Mouse (Mus musculus): ENCODE measurements at regions not wholly inside any gene's neighbourhood (a gene's known extent, or its start where the extent isn't known, plus 50 kb on each side); places are given as distances from the start of the nearest gene placed in this dataset.
A peak's percentile ranks its signal among the peaks of the same experiment; 100 is the strongest.

DNA sequence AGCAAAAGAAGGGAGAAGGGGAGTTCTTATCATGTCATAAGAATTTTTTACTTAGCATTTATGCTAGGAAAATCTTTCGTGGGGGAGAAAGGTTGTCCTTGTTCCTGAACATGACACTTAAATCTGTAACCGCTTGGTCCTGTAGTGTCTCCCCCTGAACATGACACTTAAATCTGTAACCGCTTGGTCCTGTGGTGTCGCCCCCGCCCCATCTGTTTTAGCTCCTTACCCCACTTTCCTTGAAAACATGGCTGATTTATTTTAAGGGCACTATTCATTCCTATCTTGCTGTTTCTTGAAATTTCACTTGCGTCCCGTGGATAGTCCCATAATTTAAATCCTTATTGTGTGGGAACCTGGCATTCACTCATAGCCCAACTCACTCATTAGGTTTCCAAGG is 82.2 kb downstream of the Rap2a start:
- H3K4me3 ChIP-seq = no peak overlapping the region
- H3K4me2 ChIP-seq (replicated peaks) = no peak overlapping the region
- H3K9ac ChIP-seq (replicated peaks) = no peak overlapping the region
- no peaks in the 10 kb centered on the region for H3K9me3 ChIP-seq
- WGBS = 84% methylated on average over 7 of the region's 7 CpGs
- H3K27ac ChIP-seq (replicated peaks) = no peak overlapping the region
- no peak for ATAC-seq (replicated peaks)
- H3K27me3 ChIP-seq = no peaks in the 10 kb centered on the region
- H3K36me3 ChIP-seq = no peaks in the 10 kb centered on the region
- H3K4me1 ChIP-seq = no peaks in the 10 kb centered on the region

DNA sequence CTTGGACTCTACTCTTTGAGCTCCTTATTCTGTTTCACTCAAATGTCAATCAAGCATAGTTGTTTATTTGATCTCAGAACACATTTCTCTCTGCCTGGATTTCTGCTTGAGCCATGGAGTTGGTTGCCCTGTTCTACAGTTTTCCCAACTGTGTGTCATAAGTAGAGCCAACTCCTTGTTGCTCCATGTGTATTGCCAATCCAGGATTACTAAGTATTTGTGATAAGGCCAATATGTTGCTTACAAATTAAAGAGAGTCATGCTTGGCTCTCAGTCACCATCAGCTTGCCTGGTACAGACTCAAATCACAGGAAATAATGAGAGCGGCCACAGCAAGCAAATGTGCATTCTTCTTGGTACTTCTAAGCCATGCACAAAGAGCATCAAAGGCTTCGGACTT is 82.7 kb downstream of the Rap2a start:
- Histone ChIP-seq H3K9ac (replicated peaks) (no peak overlapping the region), H3K4me3 (no peak overlapping the region), H3K27me3 (no peaks in the 10 kb centered on the region), H3K36me3 (no peaks in the 10 kb centered on the region), H3K9me3 (no peaks in the 10 kb centered on the region), H3K4me2 (replicated peaks) (no peak overlapping the region), H3K4me1 (no peaks in the 10 kb centered on the region), H3K27ac (replicated peaks) (no peak overlapping the region)
- WGBS = 74% methylated on average over 2 of the region's 2 CpGs
- ATAC-seq (replicated peaks) = peak; percentile 57; the same call in 1 of the 2 replicates

DNA sequence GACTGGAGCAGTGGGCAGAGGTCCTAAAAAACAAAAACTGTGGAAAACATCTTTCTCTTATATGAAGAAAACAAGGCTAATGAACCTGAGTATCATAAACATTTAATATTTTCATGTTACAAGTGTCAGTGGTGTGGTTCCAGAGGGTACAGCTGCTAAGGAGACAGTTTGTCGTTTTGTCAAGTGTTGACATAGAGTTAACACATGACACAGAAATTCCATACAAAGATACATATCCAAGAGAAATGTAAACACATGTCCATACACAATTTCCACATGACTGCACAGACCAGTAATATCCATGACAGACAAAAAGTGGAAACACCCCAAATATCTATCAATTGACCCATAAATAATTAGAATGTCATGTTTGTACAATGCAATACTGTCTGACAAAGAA is 88.7 kb downstream of the Rap2a start:
- Histone ChIP-seq H3K4me2 (replicated peaks) (no peak overlapping the region), H3K4me3 (no peak overlapping the region), H3K9me3 (no peaks in the 10 kb centered on the region), H3K9ac (replicated peaks) (no peak overlapping the region), H3K27ac (replicated peaks) (no peak overlapping the region), H3K4me1 (no peaks in the 10 kb centered on the region), H3K36me3 (no peaks in the 10 kb centered on the region), H3K27me3 (no peaks in the 10 kb centered on the region)
- WGBS = 67% methylated on average over 1 of the region's 1 CpGs
- ATAC-seq (replicated peaks) = no peak

- H3K9ac ChIP-seq (replicated peaks) = no peak overlapping the region
- H3K9me3 ChIP-seq = no peaks in the 10 kb centered on the region
- 89% methylated on average over 4 of the region's 4 CpGs for WGBS
- no peaks in the 10 kb centered on the region for H3K4me1 ChIP-seq
- no peaks in the 10 kb centered on the region for H3K27me3 ChIP-seq
- no peak overlapping the region for H3K27ac ChIP-seq (replicated peaks)
- ATAC-seq (replicated peaks) = no peak
- H3K4me3 ChIP-seq = no peak overlapping the region
- no peak overlapping the region for H3K4me2 ChIP-seq (replicated peaks)
- H3K36me3 ChIP-seq = no peaks in the 10 kb centered on the region
Observed at GRCm38 (mm10) chr14:120568054-120568453, 89.8 kb downstream of the Rap2a start.

DNA sequence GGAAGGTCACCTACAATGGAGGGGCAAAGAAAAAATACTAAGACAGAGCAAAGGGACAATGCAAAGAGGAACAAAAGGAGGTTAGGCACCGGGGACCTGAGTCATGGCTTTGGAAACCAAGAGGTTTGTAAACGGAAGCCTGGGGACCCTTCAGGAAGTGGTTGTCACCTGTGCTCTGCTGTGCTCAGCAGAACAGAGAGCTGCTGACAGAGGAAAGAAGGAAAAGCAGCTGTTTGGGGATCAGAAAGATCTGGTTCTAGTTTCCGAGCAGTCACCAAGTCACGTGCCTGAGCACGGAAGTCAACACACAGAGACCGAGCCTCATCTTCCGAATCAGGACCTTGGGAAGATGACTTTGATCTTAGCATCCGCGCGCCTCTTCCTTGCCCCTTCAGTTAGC is 94.0 kb downstream of the Rap2a start:
- Histone ChIP-seq H3K27ac (replicated peaks) (no peak overlapping the region), H3K4me2 (replicated peaks) (no peak overlapping the region), H3K4me3 (no peak overlapping the region), H3K4me1 (no peaks in the 10 kb centered on the region), H3K9ac (replicated peaks) (no peak overlapping the region), H3K36me3 (no peaks in the 10 kb centered on the region), H3K27me3 (no peaks in the 10 kb centered on the region), H3K9me3 (no peaks in the 10 kb centered on the region)
- 85% methylated on average over 10 of the region's 10 CpGs for WGBS
- ATAC-seq (replicated peaks) = no peak

- ATAC-seq (replicated peaks) = no peak
- no peaks in the 10 kb centered on the region for H3K36me3 ChIP-seq
- H3K4me2 ChIP-seq (replicated peaks) = no peak overlapping the region
- no peak overlapping the region for H3K27ac ChIP-seq (replicated peaks)
- no peaks in the 10 kb centered on the region for H3K9me3 ChIP-seq
- no peaks in the 10 kb centered on the region for H3K27me3 ChIP-seq
- no peak overlapping the region for H3K4me3 ChIP-seq
- H3K9ac ChIP-seq (replicated peaks) = no peak overlapping the region
- no peaks in the 10 kb centered on the region for H3K4me1 ChIP-seq
- 88% methylated on average over 6 of the region's 6 CpGs for WGBS
Observed at GRCm38 (mm10) chr14:120575202-120575601, 97.0 kb downstream of the Rap2a start.

DNA sequence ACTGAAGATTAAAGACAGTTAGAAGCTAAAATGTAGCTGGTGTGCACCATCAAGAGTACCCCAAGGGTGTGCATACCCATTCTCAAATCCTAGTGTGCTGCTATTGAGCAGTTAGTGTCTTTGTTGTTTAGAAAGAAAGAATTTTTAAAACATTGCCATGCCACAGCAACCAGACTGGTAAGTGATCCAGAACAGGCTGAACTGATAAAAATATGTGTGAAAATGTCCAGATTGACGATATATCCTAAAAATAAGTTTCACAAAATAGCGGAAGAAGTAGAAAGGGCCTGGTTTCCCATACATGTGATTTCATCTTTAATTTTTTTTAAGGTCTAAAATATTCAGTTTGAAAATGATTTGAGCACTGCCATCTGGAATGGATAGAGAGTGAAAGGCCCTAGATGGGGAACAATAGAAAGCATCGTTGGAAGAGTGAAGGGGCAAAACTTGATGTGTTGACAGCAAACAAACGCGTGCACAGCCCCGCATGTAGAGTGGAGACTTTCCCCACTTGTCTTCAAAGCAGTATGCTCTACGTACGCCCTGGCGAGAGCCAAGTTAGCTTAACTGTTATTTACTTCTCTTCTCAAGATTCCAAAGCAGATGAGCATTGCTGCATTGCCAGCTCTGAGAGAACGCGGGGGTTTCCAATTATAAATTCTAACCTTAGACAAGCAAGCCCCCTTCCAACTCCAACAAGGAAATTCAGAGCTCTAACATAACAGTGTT is 100.3 kb downstream of the Rap2a start:
- ATAC-seq (replicated peaks) = peak; percentile 83
- no peaks in the 10 kb centered on the region for H3K9me3 ChIP-seq
- H3K4me2 ChIP-seq (replicated peaks) = no peak overlapping the region
- no peaks in the 10 kb centered on the region for H3K36me3 ChIP-seq
- H3K4me3 ChIP-seq = no peak overlapping the region
- WGBS = 73% methylated on average over 11 of the region's 11 CpGs
- no peaks in the 10 kb centered on the region for H3K27me3 ChIP-seq
- H3K4me1 ChIP-seq = no peaks in the 10 kb centered on the region
- peak overlapping the region; percentile 43; the same call in 1 of the 2 replicates for H3K27ac ChIP-seq (replicated peaks)
- H3K9ac ChIP-seq (replicated peaks) = no peak overlapping the region

DNA sequence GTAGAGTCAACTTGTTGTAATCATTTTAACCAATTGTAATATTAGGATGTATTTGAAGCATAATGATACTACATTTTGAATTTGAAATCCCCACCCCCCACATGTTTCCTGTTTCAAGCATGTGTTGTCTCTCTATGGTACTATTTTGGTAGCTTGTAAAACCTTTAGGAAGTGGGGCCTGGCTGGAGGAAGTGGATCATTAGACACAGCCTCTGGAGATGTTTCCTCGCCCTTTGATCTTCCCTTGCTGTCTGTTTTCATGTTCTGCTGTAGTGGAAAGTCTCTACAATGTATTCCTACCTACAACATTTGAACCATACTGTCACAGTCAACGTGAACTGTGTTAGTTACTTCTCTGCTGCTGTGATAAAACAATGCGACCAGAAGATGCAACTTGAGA is 105.6 kb downstream of the Rap2a start:
- Histone ChIP-seq H3K9ac (replicated peaks) (no peak overlapping the region), H3K4me1 (no peaks in the 10 kb centered on the region), H3K4me3 (no peak overlapping the region), H3K4me2 (replicated peaks) (no peak overlapping the region), H3K9me3 (no peaks in the 10 kb centered on the region), H3K27me3 (no peaks in the 10 kb centered on the region), H3K27ac (replicated peaks) (no peak overlapping the region), H3K36me3 (no peaks in the 10 kb centered on the region)
- WGBS = 90% methylated on average over 3 of the region's 3 CpGs
- no peak for ATAC-seq (replicated peaks)

DNA sequence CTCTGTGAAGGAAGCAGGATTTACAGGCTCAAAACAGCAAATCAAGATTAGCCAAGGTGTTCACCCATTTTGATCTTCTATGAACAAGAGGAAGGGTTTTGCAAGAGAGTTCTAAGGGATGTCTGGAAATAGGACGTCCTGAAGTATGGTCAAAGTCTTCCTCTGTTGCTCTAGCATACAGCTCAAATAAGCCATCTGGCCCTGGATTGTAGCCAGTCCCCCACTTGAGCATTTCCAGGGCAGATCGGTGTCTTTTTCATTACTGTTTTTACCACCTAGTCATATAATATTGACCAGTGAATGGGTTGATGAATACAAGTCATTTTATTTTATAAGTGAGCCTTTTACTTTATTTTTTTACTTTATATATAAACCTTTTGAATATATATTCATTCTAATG is 113.9 kb downstream of the Rap2a start:
- Histone ChIP-seq H3K4me3 (no peak overlapping the region), H3K4me2 (replicated peaks) (no peak overlapping the region), H3K27me3 (no peaks in the 10 kb centered on the region), H3K27ac (replicated peaks) (no peak overlapping the region), H3K4me1 (no peaks in the 10 kb centered on the region), H3K9ac (replicated peaks) (no peak overlapping the region), H3K36me3 (no peaks in the 10 kb centered on the region), H3K9me3 (no peaks in the 10 kb centered on the region)
- WGBS = 86% methylated on average over 2 of the region's 2 CpGs
- no peak for ATAC-seq (replicated peaks)

GRCm38 (mm10) chr14:120600414-120600935 is 122.2 kb downstream of the Rap2a start:
- H3K9ac ChIP-seq (replicated peaks) = no peak overlapping the region
- no peak overlapping the region for H3K4me2 ChIP-seq (replicated peaks)
- H3K4me1 ChIP-seq = no peaks in the 10 kb centered on the region
- H3K9me3 ChIP-seq = no peaks in the 10 kb centered on the region
- no peak overlapping the region for H3K27ac ChIP-seq (replicated peaks)
- ATAC-seq (replicated peaks) = no peak
- WGBS = 84% methylated on average over 9 of the region's 9 CpGs
- H3K36me3 ChIP-seq = no peaks in the 10 kb centered on the region
- H3K27me3 ChIP-seq = no peaks in the 10 kb centered on the region
- H3K4me3 ChIP-seq = no peak overlapping the region

DNA sequence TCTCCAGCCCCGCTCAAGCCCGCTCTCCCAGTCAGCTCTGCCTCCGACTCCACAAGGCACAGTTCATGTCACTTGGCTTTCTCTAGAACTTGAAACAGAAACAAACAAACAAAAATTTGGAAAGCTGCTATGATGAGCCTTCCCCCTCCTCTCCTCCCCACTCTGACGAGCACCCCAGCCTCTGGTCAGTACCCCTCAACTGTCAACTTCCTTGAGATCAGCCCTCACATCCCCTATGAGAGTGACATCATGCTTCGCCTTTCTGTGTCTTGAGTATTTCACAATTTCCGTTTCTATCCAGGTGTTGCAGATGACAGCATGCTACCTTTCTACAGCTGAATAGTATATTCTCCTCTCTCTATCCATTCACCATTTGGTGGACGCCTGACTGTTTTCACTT is 123.3 kb downstream of the Rap2a start:
- H3K27ac ChIP-seq (replicated peaks) = no peak overlapping the region
- 88% methylated on average over 7 of the region's 7 CpGs for WGBS
- H3K9ac ChIP-seq (replicated peaks) = no peak overlapping the region
- H3K9me3 ChIP-seq = no peaks in the 10 kb centered on the region
- H3K4me2 ChIP-seq (replicated peaks) = no peak overlapping the region
- H3K4me1 ChIP-seq = no peaks in the 10 kb centered on the region
- no peak overlapping the region for H3K4me3 ChIP-seq
- no peak for ATAC-seq (replicated peaks)
- no peaks in the 10 kb centered on the region for H3K36me3 ChIP-seq
- H3K27me3 ChIP-seq = no peaks in the 10 kb centered on the region

DNA sequence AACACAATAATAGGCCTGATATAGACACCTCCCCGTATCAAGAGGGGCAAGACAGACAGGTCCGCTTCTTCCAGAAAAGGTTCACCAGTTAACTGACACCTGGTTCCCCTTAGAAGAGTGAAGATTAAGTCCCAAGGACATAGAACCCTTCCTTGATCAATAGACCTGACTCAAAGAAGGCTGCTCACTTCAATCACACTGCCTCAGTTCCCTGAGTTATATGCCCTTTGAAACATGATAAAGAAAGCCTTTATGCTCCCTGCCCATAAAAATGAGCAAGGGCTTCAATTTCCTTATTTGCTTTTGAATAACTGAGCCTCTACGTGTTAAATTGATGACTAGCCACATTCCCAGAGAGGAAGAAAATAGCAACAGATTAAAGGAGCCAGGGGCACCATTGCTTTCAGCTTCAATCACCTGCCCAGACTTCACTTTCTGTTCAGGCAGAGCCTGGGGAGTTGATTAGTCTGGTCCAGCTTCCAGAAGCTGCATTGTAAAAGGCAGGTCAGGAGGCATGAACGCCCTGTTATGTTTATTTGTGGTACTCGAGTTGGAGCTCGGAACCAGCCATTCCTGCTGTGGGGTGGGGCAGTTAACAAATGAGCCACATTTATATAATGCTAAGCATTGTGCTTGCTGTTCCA is 125.7 kb downstream of the Rap2a start:
- Histone ChIP-seq H3K36me3 (no peaks in the 10 kb centered on the region), H3K4me3 (no peak overlapping the region), H3K27ac (replicated peaks) (no peak overlapping the region), H3K27me3 (no peaks in the 10 kb centered on the region), H3K4me1 (no peaks in the 10 kb centered on the region), H3K9ac (replicated peaks) (no peak overlapping the region), H3K4me2 (replicated peaks) (no peak overlapping the region), H3K9me3 (no peaks in the 10 kb centered on the region)
- ATAC-seq (replicated peaks) = no peak
- WGBS = 46% methylated on average over 6 of the region's 6 CpGs

DNA sequence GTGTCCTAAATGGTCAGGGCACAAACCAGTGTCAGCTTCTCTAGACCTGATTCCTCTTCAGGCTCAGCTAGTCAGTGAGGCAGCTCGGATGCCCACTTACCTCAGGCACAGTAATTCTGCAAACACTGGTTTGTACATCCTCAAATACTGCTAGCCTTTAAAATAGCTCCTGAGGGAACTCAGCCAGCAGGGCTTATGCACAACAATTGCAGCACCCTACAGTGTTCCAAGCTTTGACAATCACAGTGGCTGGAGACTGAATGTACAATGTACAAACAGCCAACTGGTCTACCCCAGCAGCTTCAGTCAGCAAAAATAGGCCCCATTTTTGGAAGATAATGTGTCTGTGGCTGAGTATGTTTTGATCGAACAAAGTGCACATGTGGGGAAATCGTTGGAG is 129.6 kb downstream of the Rap2a start:
- H3K4me1 ChIP-seq = no peaks in the 10 kb centered on the region
- no peak overlapping the region for H3K27ac ChIP-seq (replicated peaks)
- no peak overlapping the region for H3K4me2 ChIP-seq (replicated peaks)
- no peak overlapping the region for H3K4me3 ChIP-seq
- no peaks in the 10 kb centered on the region for H3K9me3 ChIP-seq
- H3K9ac ChIP-seq (replicated peaks) = no peak overlapping the region
- whole genome bisulfite sequencing = 85% methylated on average over 3 of the region's 3 CpGs
- ATAC-seq (replicated peaks) = no peak
- H3K36me3 ChIP-seq = no peaks in the 10 kb centered on the region
- H3K27me3 ChIP-seq = no peaks in the 10 kb centered on the region
